ENCODE assay signal across 21 mouse cellular contexts in genomic region chr9:58691471-58691870, GRCm38 (mm10). TPM values are rescaled to one million over a fixed set of nuclear protein-coding genes. Genes with fewer than 3 reads are reported as not detected.
"Had no signal": no experiment of that assay in that cellular context is flagged by ENCODE, and none has a peak within 500 bp of the region (broad histone marks: within the 10 kb centered on the region; RNA-seq: fewer than 3 reads in every experiment).

No protein-coding gene starts in this region.

- H3K4me1 ChIP-seq: liver, embryonic 13.5 days; midbrain, embryonic 13.5 days; neural tube, embryonic 13.5 days; stomach, embryonic 15.5 days had no signal

- H3K36me3 ChIP-seq: liver, embryonic 13.5 days; midbrain, embryonic 10.5 days; midbrain, embryonic 13.5 days; neural tube, embryonic 13.5 days; stomach, embryonic 15.5 days had no signal

- H3K27ac ChIP-seq: kidney, postnatal 0 days; layer of hippocampus, adult 2 months; left cerebral cortex, adult 2 months; liver, embryonic 13.5 days; macrophage; midbrain, embryonic 10.5 days; midbrain, embryonic 13.5 days; neural tube, embryonic 13.5 days; stomach, embryonic 15.5 days had no signal

- DNase-seq: kidney, adult 2 months; kidney, postnatal 25 days; layer of hippocampus, postnatal 36 days; liver, embryonic 13.5 days; lung, adult 2 months; lung, postnatal 14 days; retina, postnatal 1 day; right cerebral cortex, postnatal 25 days; spleen, adult 18-20 months; thymus, postnatal 25 days had no signal

- ATAC-seq: midbrain, embryonic 13.5 days; midbrain, embryonic 16.5 days had no signal

- H3K27me3 ChIP-seq: liver, embryonic 13.5 days; midbrain, embryonic 13.5 days; neural tube, embryonic 13.5 days; stomach, embryonic 15.5 days had no signal

- H3K4me3 ChIP-seq: layer of hippocampus, adult 2 months; left cerebral cortex, adult 2 months; liver, embryonic 13.5 days; midbrain, embryonic 10.5 days; midbrain, embryonic 13.5 days; myocyte; neural tube, embryonic 13.5 days; stomach, embryonic 15.5 days had no signal

- H3K9ac ChIP-seq: liver, embryonic 13.5 days; midbrain, embryonic 13.5 days; neural tube, embryonic 13.5 days; stomach, embryonic 15.5 days had no signal

- H3K4me2 ChIP-seq: liver, embryonic 13.5 days; midbrain, embryonic 13.5 days; neural tube, embryonic 13.5 days; stomach, embryonic 15.5 days had no signal

- H3K9me3 ChIP-seq: liver, embryonic 13.5 days; midbrain, embryonic 10.5 days; midbrain, embryonic 13.5 days; neural tube, embryonic 13.5 days; stomach, embryonic 15.5 days had no signal

RNA-seq across cellular contexts. Expression of gene Rec114, which starts 52.3 kb away (rescaled TPM):
- total RNA-seq: layer of hippocampus, postnatal 36 days had no signal
- polyA plus RNA-seq: large intestine, adult 2 months; macrophage had no signal
